Comparison of ENCODE assay signal across 27 mouse cellular contexts in the genomic region with DNA sequence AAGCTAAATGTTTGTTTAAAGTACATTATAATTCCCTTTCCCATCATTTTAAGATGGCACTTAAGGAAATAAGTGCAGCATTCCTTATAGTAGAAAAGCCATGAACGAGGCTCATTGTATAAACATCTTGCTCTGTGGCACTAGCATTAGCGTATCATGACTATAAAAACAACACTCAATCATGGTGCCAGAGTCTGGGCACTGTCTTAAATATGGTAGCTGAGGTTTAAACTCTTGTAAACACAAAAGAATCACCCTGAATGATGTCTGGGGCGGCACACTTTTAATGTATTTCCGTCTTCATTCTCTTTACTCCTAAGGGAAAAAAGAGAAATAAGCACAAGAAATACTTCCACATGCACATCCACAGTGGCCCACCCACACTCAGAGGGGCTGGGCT.
A peak's percentile ranks its signal among the peaks of the same experiment; 100 is the strongest.
DNase-seq lines count a peak whose midpoint lies in the region; ATAC-seq and TF ChIP-seq lines count a peak whose summit lies in the region.
"Had no signal": no experiment of that assay in that cellular context is flagged by ENCODE, and none has a peak within 500 bp of the region (broad histone marks: within the 10 kb centered on the region; RNA-seq: fewer than 3 reads in every experiment).

No protein-coding gene starts in this region.

- no peak; the same call in 1 of the 2 replicates for ATAC-seq in embryonic facial prominence, embryonic 11.5 days (replicated peaks; ENCODE audit: insufficient number of reproducible peaks, low FRiP score, low TSS enrichment, low read depth)
- no peak for ATAC-seq in midbrain, embryonic 11.5 days (ENCODE audit: low FRiP score)
- no peak for ATAC-seq in midbrain, postnatal 0 days (ENCODE audit: low FRiP score)
- no peak for ATAC-seq in embryonic facial prominence, embryonic 14.5 days (ENCODE audit: low read depth)
- ATAC-seq: forebrain, embryonic 14.5 days; hindbrain, postnatal 0 days; inflammation-experienced regulatory T-cells, adult 6 months; Patski had no signal

- no peak overlapping the region for H3K9ac ChIP-seq in embryonic facial prominence, embryonic 11.5 days (replicated peaks; ENCODE audit: low read length)
- no peak overlapping the region for H3K9ac ChIP-seq in midbrain, embryonic 11.5 days (ENCODE audit: low read length)
- H3K9ac ChIP-seq in midbrain, postnatal 0 days (replicated peaks; ENCODE audit: low read length, poor library complexity, severe bottlenecking) = no peak overlapping the region
- no peak overlapping the region for H3K9ac ChIP-seq in embryonic facial prominence, embryonic 14.5 days (ENCODE audit: low read depth, low read length)
- H3K9ac ChIP-seq: embryonic facial prominence, embryonic 15.5 days; heart, embryonic 13.5 days; hindbrain, embryonic 14.5 days had no signal

- 50% methylated on average over 4 of the region's 4 CpGs for WGBS in embryonic facial prominence, embryonic 11.5 days
- WGBS in embryonic facial prominence, embryonic 10.5 days = 68% methylated on average over 4 of the region's 4 CpGs
- WGBS in midbrain, embryonic 11.5 days = 79% methylated on average over 4 of the region's 4 CpGs
- 67% methylated on average over 4 of the region's 4 CpGs for WGBS in midbrain, postnatal 0 days
- 44% methylated on average over 4 of the region's 4 CpGs for WGBS in embryonic facial prominence, embryonic 14.5 days

- no peaks in the 10 kb centered on the region for H3K9me3 ChIP-seq in embryonic facial prominence, embryonic 11.5 days (replicated peaks; ENCODE audit: control insufficient read depth, low read length)
- H3K9me3 ChIP-seq in embryonic facial prominence, embryonic 10.5 days = no peaks in the 10 kb centered on the region
- H3K9me3 ChIP-seq in midbrain, embryonic 11.5 days (ENCODE audit: control insufficient read depth, low read length) = no peaks in the 10 kb centered on the region
- H3K9me3 ChIP-seq in midbrain, postnatal 0 days (ENCODE audit: low read length) = no peaks in the 10 kb centered on the region
- no peaks in the 10 kb centered on the region for H3K9me3 ChIP-seq in embryonic facial prominence, embryonic 14.5 days (ENCODE audit: control insufficient read depth, low read length)
- H3K9me3 ChIP-seq: embryonic facial prominence, embryonic 15.5 days; G1E; heart, embryonic 13.5 days had no signal

- H3K4me2 ChIP-seq in embryonic facial prominence, embryonic 11.5 days (ENCODE audit: low read depth, low read length) = no peak overlapping the region
- no peak overlapping the region for H3K4me2 ChIP-seq in midbrain, embryonic 11.5 days
- H3K4me2 ChIP-seq in midbrain, postnatal 0 days (ENCODE audit: low read depth, low read length, poor library complexity, severe bottlenecking) = no peak overlapping the region
- no peak overlapping the region for H3K4me2 ChIP-seq in embryonic facial prominence, embryonic 14.5 days (ENCODE audit: low read depth, low read length)
- H3K4me2 ChIP-seq: embryonic facial prominence, embryonic 15.5 days; heart, embryonic 13.5 days; hindbrain, embryonic 14.5 days had no signal

- peak; percentile 43 for DNase-seq in embryonic facial prominence, embryonic 11.5 days (ENCODE audit: low spot score)
- DNase-seq in embryonic facial prominence, embryonic 10.5 days (ENCODE audit: low spot score) = no peak
- DNase-seq in midbrain, embryonic 11.5 days (ENCODE audit: low spot score, missing footprints) = peak; percentile 19
- DNase-seq in midbrain, postnatal 0 days (ENCODE audit: low spot score) = no peak
- peak; percentile 49 for DNase-seq in embryo, embryonic 10.5 days (ENCODE audit: low spot score)
- peak; percentile 51 for DNase-seq in embryonic facial prominence, embryonic 14.5 days (ENCODE audit: low spot score)
- no peak for DNase-seq in retina, postnatal 1 day
- DNase-seq in urinary bladder, adult 18-20 months (ENCODE audit: low spot score in 2 of 2) = no peak
- DNase-seq: adrenal gland, postnatal 10 days; adrenal gland, postnatal 36 days; B cell, adult 2 months; cerebellum, adult 18-20 months; cerebellum, adult 9-10 months; cerebellum, postnatal 14 days; gastrocnemius, postnatal 25 days; heart, adult 18-20 months; heart, postnatal 14 days; heart, postnatal 4 days had no signal

- no peak overlapping the region for H3K4me3 ChIP-seq in embryonic facial prominence, embryonic 11.5 days (ENCODE audit: low read depth, low read length)
- no peak overlapping the region for H3K4me3 ChIP-seq in embryonic facial prominence, embryonic 10.5 days
- H3K4me3 ChIP-seq in midbrain, embryonic 11.5 days (ENCODE audit: low read depth, low read length) = no peak overlapping the region
- H3K4me3 ChIP-seq in midbrain, postnatal 0 days (ENCODE audit: low read depth, low read length) = no peak overlapping the region
- H3K4me3 ChIP-seq in embryonic facial prominence, embryonic 14.5 days (ENCODE audit: low read depth, low read length) = no peak overlapping the region
- H3K4me3 ChIP-seq: embryonic facial prominence, embryonic 15.5 days; heart, embryonic 13.5 days had no signal

- no peaks in the 10 kb centered on the region for H3K36me3 ChIP-seq in embryonic facial prominence, embryonic 11.5 days (replicated peaks; ENCODE audit: control insufficient read depth, insufficient read depth, low read depth, low read length)
- no peaks in the 10 kb centered on the region for H3K36me3 ChIP-seq in embryonic facial prominence, embryonic 10.5 days (replicated peaks)
- no peaks in the 10 kb centered on the region for H3K36me3 ChIP-seq in midbrain, embryonic 11.5 days (ENCODE audit: control insufficient read depth, insufficient read depth, low read length)
- no peaks in the 10 kb centered on the region for H3K36me3 ChIP-seq in midbrain, postnatal 0 days (ENCODE audit: insufficient read depth, low read length)
- no peaks in the 10 kb centered on the region for H3K36me3 ChIP-seq in embryonic facial prominence, embryonic 14.5 days (ENCODE audit: control insufficient read depth, insufficient read depth, low read length)
- H3K36me3 ChIP-seq: embryonic facial prominence, embryonic 15.5 days; G1E; heart, embryonic 13.5 days had no signal

- TF ChIP-seq CTCF in midbrain, postnatal 0 days (IDR thresholded peaks at IDR 0.05) = no peak

- H3K27ac ChIP-seq in embryonic facial prominence, embryonic 11.5 days (replicated peaks; ENCODE audit: low read depth, low read length) = no peak overlapping the region
- H3K27ac ChIP-seq in embryonic facial prominence, embryonic 10.5 days (replicated peaks) = no peak overlapping the region
- no peak overlapping the region for H3K27ac ChIP-seq in midbrain, embryonic 11.5 days (ENCODE audit: low read depth, low read length)
- no peak overlapping the region for H3K27ac ChIP-seq in midbrain, postnatal 0 days (ENCODE audit: low read depth, low read length)
- H3K27ac ChIP-seq in embryonic facial prominence, embryonic 14.5 days (replicated peaks; ENCODE audit: low read depth, low read length) = no peak overlapping the region
- H3K27ac ChIP-seq: embryonic facial prominence, embryonic 15.5 days; heart, embryonic 13.5 days; hindbrain, embryonic 14.5 days; hindbrain, postnatal 0 days had no signal

- no peaks in the 10 kb centered on the region for H3K27me3 ChIP-seq in embryonic facial prominence, embryonic 11.5 days (ENCODE audit: control insufficient read depth, insufficient read depth, low read length)
- H3K27me3 ChIP-seq in embryonic facial prominence, embryonic 10.5 days (replicated peaks; ENCODE audit: low read depth, poor library complexity, severe bottlenecking) = no peaks in the 10 kb centered on the region
- H3K27me3 ChIP-seq in midbrain, embryonic 11.5 days (ENCODE audit: control insufficient read depth, insufficient read depth, low read length) = no peaks in the 10 kb centered on the region
- no peaks in the 10 kb centered on the region for H3K27me3 ChIP-seq in midbrain, postnatal 0 days (ENCODE audit: insufficient read depth, low read length)
- no peaks in the 10 kb centered on the region for H3K27me3 ChIP-seq in embryonic facial prominence, embryonic 14.5 days (replicated peaks; ENCODE audit: control insufficient read depth, insufficient read depth, low read length)
- H3K27me3 ChIP-seq: CH12.LX; embryonic facial prominence, embryonic 15.5 days; heart, embryonic 13.5 days; Patski had no signal

- no peaks in the 10 kb centered on the region for H3K4me1 ChIP-seq in embryonic facial prominence, embryonic 11.5 days (ENCODE audit: control insufficient read depth, insufficient read depth, low read length)
- H3K4me1 ChIP-seq in embryonic facial prominence, embryonic 10.5 days = 0 out of 2 replicates have a peak, but pooled peaks cover 3% of the 10 kb centered on the region
- no peaks in the 10 kb centered on the region for H3K4me1 ChIP-seq in midbrain, embryonic 11.5 days (ENCODE audit: control insufficient read depth, insufficient read depth, low read length)
- no peaks in the 10 kb centered on the region for H3K4me1 ChIP-seq in midbrain, postnatal 0 days (ENCODE audit: insufficient read depth, low read length)
- H3K4me1 ChIP-seq in embryonic facial prominence, embryonic 14.5 days (ENCODE audit: control insufficient read depth, insufficient read depth, low read length) = 0 out of 2 replicates have a peak, but pooled peaks cover 3% of the 10 kb centered on the region
- H3K4me1 ChIP-seq: embryonic facial prominence, embryonic 15.5 days; heart, embryonic 13.5 days had no signal

Comparison
In these comparisons a context has a peak if more than half of its experiments do, and no peak if none do; other contexts are left out.
1. DNase-seq: peak in embryonic facial prominence, embryonic 11.5 days (single experiment), midbrain, embryonic 11.5 days (single experiment), embryo, embryonic 10.5 days (single experiment) and embryonic facial prominence, embryonic 14.5 days (single experiment); none in embryonic facial prominence, embryonic 10.5 days (single experiment), midbrain, postnatal 0 days (single experiment), retina, postnatal 1 day (single experiment) and urinary bladder, adult 18-20 months (0 of 2).